Mouse (Mus musculus) forebrain, embryonic 14.5 days (tissue): ENCODE results near the gene Parl. TPM values are rescaled to one million over a fixed set of nuclear protein-coding genes. Genes with fewer than 3 reads are reported as not detected.

Experiments
- ATAC-seq: fragments of 200-750 bp; cut with Nextera tagmentation; 2 replicates; pipeline ENCODE4 v1.8.0; 2017; ENCODE audit warnings: mild to moderate bottlenecking, moderate library complexity
- DNase-seq: peaks from one replicate; pipeline ENCODE4 v3.0.0-alpha.2; 2015; ENCODE audit warnings: low spot score
- H3K27ac ChIP-seq: fragments of 300-500 bp; sonication (generic); 2 replicates; pipeline ENCODE4 v1.5.1; 2014; ENCODE audit warnings: low read depth, mild to moderate bottlenecking, control low read depth, low read length, moderate library complexity
- H3K27me3 ChIP-seq: fragments of 300-500 bp; sonication (generic); replicated peaks from 2 replicates; pipeline ENCODE4 v1.6.1; 2014; ENCODE audit warnings: low read length, control low read depth, mixed read lengths; ENCODE audit not compliant: control insufficient read depth, insufficient read depth
- H3K36me3 ChIP-seq: fragments of 300-500 bp; sonication (generic); 2 replicates; pipeline ENCODE4 v1.6.1; 2014; ENCODE audit warnings: low read length, control low read depth; ENCODE audit not compliant: control insufficient read depth, insufficient read depth
- H3K4me1 ChIP-seq: fragments of 300-500 bp; sonication (generic); 2 replicates; pipeline ENCODE4 v1.6.1; 2014; ENCODE audit warnings: antibody characterized with exemption, low read length, control low read depth; ENCODE audit not compliant: control insufficient read depth, insufficient read depth
- H3K4me2 ChIP-seq: fragments of 300-500 bp; sonication (generic); 2 replicates; pipeline ENCODE4 v1.6.1; 2014; ENCODE audit warnings: mild to moderate bottlenecking, control low read depth, low read length
- H3K4me3 ChIP-seq: fragments of 300-500 bp; sonication (generic); 2 replicates; pipeline ENCODE4 v1.5.1; 2014; ENCODE audit warnings: low read depth, low read length, control low read depth
- H3K9ac ChIP-seq: fragments of 300-500 bp; sonication (generic); 2 replicates; pipeline ENCODE4 v1.6.1; 2014; ENCODE audit warnings: mild to moderate bottlenecking, low read length, control low read depth, moderate library complexity
- H3K9me3 ChIP-seq: fragments of 300-500 bp; sonication (generic); replicated peaks from 2 replicates; pipeline ENCODE4 v1.6.1; 2016; ENCODE audit warnings: low read length, control low read depth, mixed read lengths; ENCODE audit not compliant: control insufficient read depth
- WGBS: fragments of 180-500 bp; shearing (Covaris S2); extraction: QIAGEN DNeasy Blood & Tissue Kit; methylation state at CpG from one replicate; pipeline ENCODE4 v1.1.7; 2014; 5-methylcytosine and 5-hydroxymethylcytosine counted together
- polyA plus RNA-seq: library from polyadenylated mRNA; unstranded; fragments of >200 nt; fragmentation: Nextera tagmentation; extraction: Ambion mirVana; gene quantifications from 2 replicates; pipeline ENCODE4 v1.2.1, GENCODE M21; 2014

The Parl gene
- polyA plus RNA-seq, result 81.1 and 88.6 TPM in 2 replicates

DNA sequence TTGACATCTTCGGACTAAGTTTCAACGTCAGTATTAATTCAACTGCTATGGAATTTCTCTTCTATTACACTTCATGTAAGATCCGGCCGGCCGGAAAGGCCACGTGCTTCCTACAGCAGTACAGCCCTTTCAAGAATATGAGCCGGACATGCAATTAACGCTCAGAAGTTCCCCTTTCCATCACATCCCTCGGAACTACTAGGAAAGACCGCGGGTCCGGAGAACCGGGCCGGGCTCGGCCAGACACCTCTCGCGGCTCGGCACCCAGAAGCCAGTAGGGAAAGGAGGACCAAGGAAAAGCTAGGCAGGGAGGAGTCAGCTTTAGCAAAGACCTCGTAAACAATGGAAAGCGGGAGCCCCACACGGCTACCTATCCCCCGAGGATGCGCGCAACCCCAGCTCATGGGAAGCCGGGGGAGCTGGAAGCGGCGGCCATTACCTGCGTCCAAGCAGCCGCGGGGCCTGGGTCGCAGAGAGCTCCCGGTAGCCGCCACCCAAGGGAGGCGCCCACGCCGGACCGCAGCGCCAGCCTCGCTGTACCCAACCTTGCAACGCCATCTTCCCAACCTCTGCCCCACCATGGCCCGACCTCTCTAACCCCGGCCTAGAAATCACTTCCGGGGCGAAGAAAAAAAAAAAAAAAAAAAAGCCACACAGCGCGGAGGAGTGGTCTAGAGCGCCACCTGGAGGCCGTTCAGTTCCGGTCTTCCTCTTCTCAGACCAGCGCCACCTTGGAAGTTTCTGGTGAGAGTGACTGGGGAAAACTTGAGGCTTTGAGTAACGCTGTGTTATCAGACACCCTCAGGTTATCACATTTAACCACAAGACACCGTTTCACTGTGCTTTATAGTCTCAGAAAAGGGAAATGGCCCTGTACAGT lies at the start of gene Parl:
Parl (minus strand) TSS at position 618 of the 880 bp plus-strand sequence.
- under 1% methylated on average over 52 of the region's 52 CpGs for WGBS
- DNase-seq (peak; percentile 92), ATAC-seq (peak; percentile 89)
- no peaks in the 10 kb centered on the region for H3K9me3 ChIP-seq
- peaks cover 9% of the 10 kb centered on the region for H3K36me3 ChIP-seq
- H3K9ac ChIP-seq, result peak within 1 kb of the TSS; percentile 81
- no peaks in the 10 kb centered on the region for H3K27me3 ChIP-seq
- H3K27ac ChIP-seq, result 0 out of 2 replicates have a peak within 1 kb of the TSS, but pooled peaks have one; percentile 14
- H3K4me3 ChIP-seq, result peak within 1 kb of the TSS; percentile 66
- peaks cover 16% of the 10 kb centered on the region for H3K4me1 ChIP-seq
- H3K4me2 ChIP-seq, result peak within 1 kb of the TSS; percentile 66

- Histone ChIP-seq H3K36me3 (peaks cover 47% of the 10 kb centered on the region), H3K27me3 (no peaks in the 10 kb centered on the region), H3K9ac (no peak overlapping the region), H3K4me3 (no peak overlapping the region), H3K4me2 (no peak overlapping the region), H3K9me3 (no peaks in the 10 kb centered on the region), H3K27ac (no peak overlapping the region), H3K4me1 (no peaks in the 10 kb centered on the region)
- DNase-seq, result no peak
- WGBS, result 92% methylated on average over 1 of the region's 1 CpGs
- ATAC-seq, result no peak
Measured at GRCm38 (mm10) chr16:20345464-20345863, 43.3 kb upstream of the Parl start.

DNA sequence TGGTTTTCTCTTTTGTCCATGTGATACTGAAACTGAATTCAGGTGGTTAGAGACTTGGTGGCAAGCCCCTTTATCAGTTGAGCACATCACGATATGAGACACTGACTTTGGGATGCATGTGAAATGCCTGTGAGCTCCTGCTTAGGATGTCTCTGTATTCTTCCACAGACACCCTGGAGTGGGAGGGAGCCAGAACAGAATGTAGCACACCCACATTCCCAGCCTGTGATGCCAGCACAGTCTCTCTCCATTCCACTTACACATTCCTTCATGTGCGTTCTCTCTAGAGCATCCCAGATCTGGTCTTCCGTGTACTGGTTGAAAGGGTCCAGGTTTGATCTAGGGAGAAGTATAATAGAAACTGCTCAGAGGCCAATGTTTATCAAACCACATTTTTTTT lies 36.4 kb upstream of the Parl start:
- no peak overlapping the region for H3K4me3 ChIP-seq
- no peaks in the 10 kb centered on the region for H3K27me3 ChIP-seq
- no peak overlapping the region for H3K27ac ChIP-seq
- no peak overlapping the region for H3K9ac ChIP-seq
- DNase-seq (no peak), ATAC-seq (no peak)
- no peaks in the 10 kb centered on the region for H3K9me3 ChIP-seq
- H3K36me3 ChIP-seq, result peaks cover 61% of the 10 kb centered on the region
- no peak overlapping the region for H3K4me2 ChIP-seq
- 94% methylated on average over 3 of the region's 3 CpGs for WGBS
- no peaks in the 10 kb centered on the region for H3K4me1 ChIP-seq

DNA sequence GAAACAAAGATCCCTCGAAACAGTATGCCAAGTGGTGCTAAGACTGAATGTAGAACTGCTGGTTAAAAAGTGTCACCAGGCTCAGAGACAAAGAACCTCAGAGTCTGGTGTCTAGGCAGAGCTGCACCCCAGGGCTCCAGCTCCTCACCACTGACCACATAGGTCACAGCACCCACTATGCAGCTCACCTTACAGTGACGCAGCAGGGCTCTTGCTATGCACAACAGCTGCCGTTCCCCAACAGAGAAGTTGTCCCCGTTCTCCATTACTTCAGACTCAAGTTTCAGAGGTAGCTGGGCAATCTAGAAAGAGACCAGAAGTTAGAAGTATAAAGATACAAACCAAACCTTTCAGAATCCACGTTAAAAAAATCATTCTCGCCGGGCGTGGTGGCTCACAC lies 32.7 kb upstream of the Parl start:
- H3K36me3 ChIP-seq, result peaks cover 72% of the 10 kb centered on the region
- no peak overlapping the region for H3K27ac ChIP-seq
- WGBS, result 96% methylated on average over 8 of the region's 8 CpGs
- no peak overlapping the region for H3K9ac ChIP-seq
- H3K4me3 ChIP-seq, result no peak overlapping the region
- ATAC-seq (no peak), DNase-seq (no peak)
- H3K4me2 ChIP-seq, result no peak overlapping the region
- no peaks in the 10 kb centered on the region for H3K27me3 ChIP-seq
- no peaks in the 10 kb centered on the region for H3K9me3 ChIP-seq
- no peaks in the 10 kb centered on the region for H3K4me1 ChIP-seq

GRCm38 (mm10) chr16:20328306-20328705 lies 26.1 kb upstream of the Parl start:
- Histone ChIP-seq H3K27me3 (no peaks in the 10 kb centered on the region), H3K4me2 (no peak overlapping the region), H3K4me3 (no peak overlapping the region), H3K27ac (no peak overlapping the region), H3K9ac (no peak overlapping the region), H3K4me1 (no peaks in the 10 kb centered on the region), H3K9me3 (no peaks in the 10 kb centered on the region), H3K36me3 (peaks cover 36% of the 10 kb centered on the region)
- ATAC-seq (no peak), DNase-seq (no peak)
- 94% methylated on average over 5 of the region's 5 CpGs for WGBS

- no peak for DNase-seq
- WGBS, result 74% methylated on average over 5 of the region's 5 CpGs
- no peaks in the 10 kb centered on the region for H3K9me3 ChIP-seq
- peaks cover 12% of the 10 kb centered on the region for H3K36me3 ChIP-seq
- H3K27me3 ChIP-seq, result no peaks in the 10 kb centered on the region
- H3K4me1 ChIP-seq, result no peaks in the 10 kb centered on the region
- no peak within 1 kb of the TSS for H3K27ac ChIP-seq
- H3K4me2 ChIP-seq, result no peak within 1 kb of the TSS
- H3K9ac ChIP-seq, result no peak within 1 kb of the TSS
- H3K4me3 ChIP-seq, result no peak within 1 kb of the TSS
- ATAC-seq, result no peak
Measured at GRCm38 (mm10) chr16:20325286-20325685, 23.1 kb upstream of the Parl start, which contains the start of gene Cyp2ab1. TSS of gene Cyp2ab1 (minus strand) at chr16:20325404.

GRCm38 (mm10) chr16:20323907-20324306 lies 21.7 kb upstream of the Parl start:
- Histone ChIP-seq H3K27me3 (no peaks in the 10 kb centered on the region), H3K9me3 (no peaks in the 10 kb centered on the region), H3K4me3 (no peak overlapping the region), H3K36me3 (0 out of 2 replicates have a peak, but pooled peaks cover 3% of the 10 kb centered on the region), H3K4me1 (no peaks in the 10 kb centered on the region), H3K27ac (no peak overlapping the region), H3K9ac (no peak overlapping the region), H3K4me2 (no peak overlapping the region)
- 84% methylated on average over 5 of the region's 5 CpGs for WGBS
- no peak for DNase-seq
- no peak for ATAC-seq

- Histone ChIP-seq H3K4me2 (no peak overlapping the region), H3K27ac (no peak overlapping the region), H3K9ac (no peak overlapping the region), H3K27me3 (no peaks in the 10 kb centered on the region), H3K4me1 (no peaks in the 10 kb centered on the region), H3K9me3 (no peaks in the 10 kb centered on the region), H3K36me3 (no peaks in the 10 kb centered on the region), H3K4me3 (no peak overlapping the region)
- 94% methylated on average over 4 of the region's 4 CpGs for WGBS
- DNase-seq (no peak), ATAC-seq (no peak)
Measured at GRCm38 (mm10) chr16:20322274-20322673, 20.1 kb upstream of the Parl start.

GRCm38 (mm10) chr16:20316770-20317169 lies 14.6 kb upstream of the Parl start:
- WGBS, result 81% methylated on average over 6 of the region's 6 CpGs
- no peaks in the 10 kb centered on the region for H3K36me3 ChIP-seq
- H3K9me3 ChIP-seq, result no peaks in the 10 kb centered on the region

More at GRCm38 (mm10) chr16:20316770-20317169, 14.6 kb upstream of the Parl start:
- ATAC-seq (no peak), DNase-seq (no peak)
- Histone ChIP-seq H3K4me2 (no peak overlapping the region), H3K27me3 (no peaks in the 10 kb centered on the region), H3K27ac (no peak overlapping the region), H3K4me3 (no peak overlapping the region), H3K9ac (no peak overlapping the region), H3K4me1 (no peaks in the 10 kb centered on the region)
